Mouse (Mus musculus) olfactory bulb, adult 2 months (tissue): ENCODE results near the gene Slc36a3.

Source experiments
- CTCF ChIP-seq: fragments of 200-500 bp; IDR thresholded peaks from 2 replicates; pipeline ENCODE4 v1.5.1; 2012; ENCODE audit warnings: low read depth, mild to moderate bottlenecking, low read length, moderate library complexity; ENCODE audit not compliant: insufficient read depth
- POLR2A ChIP-seq: fragments of 200-500 bp; IDR thresholded peaks from 2 replicates; pipeline ENCODE4 v1.6.1; 2012; ENCODE audit warnings: mild to moderate bottlenecking, low read depth, low read length, moderate library complexity; ENCODE audit not compliant: insufficient read depth

- no peak for TF ChIP-seq CTCF
- TF ChIP-seq POLR2A, result no peak
Measured at GRCm38 (mm10) chr11:55168504-55168903, 17.0 kb upstream of the Slc36a3 start.
